Mouse (Mus musculus) spleen, adult 12 weeks (tissue): ENCODE data around the gene Kcnab3.

ENCODE experiments used
- DNase-seq: peaks from one replicate; pipeline ENCODE4 v3.0.0; 2022; ENCODE audit warnings: low spot score

Gene Kcnab3

GRCm38 (mm10) chr11:69331929-69332405 lies 5.9 kb downstream of the Kcnab3 start:
- DNase-seq: no peak

GRCm38 (mm10) chr11:69332713-69333253 lies 6.7 kb downstream of the Kcnab3 start:
- DNase-seq: no peak

- DNase-seq: no peak
These were observed 7.9 kb downstream of the Kcnab3 start for GRCm38 (mm10) chr11:69333922-69334321.

DNA sequence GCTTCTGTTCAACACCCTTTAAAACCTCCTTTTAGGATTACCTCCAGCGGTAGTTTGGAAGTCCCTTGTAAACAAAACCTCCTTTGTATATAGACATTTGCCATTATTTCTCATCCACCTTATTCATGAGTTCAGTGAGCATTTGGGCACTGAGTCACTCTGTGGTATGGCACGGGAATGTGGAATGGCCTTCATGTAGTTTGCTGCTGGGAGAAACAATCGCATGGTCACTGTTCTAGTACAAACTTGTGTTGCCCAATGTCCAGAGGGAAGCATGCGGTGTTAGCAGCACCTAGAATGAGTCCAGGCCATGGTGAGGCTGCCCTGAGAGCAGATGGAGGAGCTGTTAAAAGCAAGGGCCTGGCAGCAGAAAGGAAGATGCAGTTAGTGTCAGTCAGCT lies 8.7 kb downstream of the Kcnab3 start:
- DNase-seq: no peak

- peak; percentile 34 for DNase-seq
These were observed 14.4 kb downstream of the Kcnab3 start, which contains the start of gene Rnf227 for GRCm38 (mm10) chr11:69340161-69341131. Rnf227 (plus strand) TSS chr11:69340461.

GRCm38 (mm10) chr11:69346441-69346840 lies 20.4 kb downstream of the Kcnab3 start:
- DNase-seq: no peak

GRCm38 (mm10) chr11:69356544-69356943 lies 30.5 kb downstream of the Kcnab3 start:
- no peak for DNase-seq

DNA sequence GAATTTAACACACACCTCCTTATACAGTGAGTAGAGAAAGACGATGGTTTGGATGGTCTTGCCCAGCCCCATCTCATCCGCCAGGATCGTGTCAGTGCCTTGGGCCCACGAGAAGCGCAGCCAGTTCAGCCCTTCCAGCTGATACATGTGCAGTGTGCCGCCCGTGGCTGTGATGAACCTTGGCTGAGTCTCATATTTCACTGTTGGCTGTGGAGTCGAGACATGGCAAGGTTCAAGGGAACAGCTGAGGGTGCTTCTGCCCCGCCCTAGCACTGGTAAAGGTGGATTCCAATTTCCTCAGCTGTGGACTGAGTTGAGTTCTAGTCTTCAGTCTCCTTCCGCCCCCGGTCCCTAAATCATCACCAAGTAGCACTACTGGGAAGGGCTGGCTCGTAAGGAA lies 31.6 kb downstream of the Kcnab3 start:
- no peak for DNase-seq

GRCm38 (mm10) chr11:69362021-69362420 lies 36.0 kb downstream of the Kcnab3 start:
- DNase-seq: no peak

DNA sequence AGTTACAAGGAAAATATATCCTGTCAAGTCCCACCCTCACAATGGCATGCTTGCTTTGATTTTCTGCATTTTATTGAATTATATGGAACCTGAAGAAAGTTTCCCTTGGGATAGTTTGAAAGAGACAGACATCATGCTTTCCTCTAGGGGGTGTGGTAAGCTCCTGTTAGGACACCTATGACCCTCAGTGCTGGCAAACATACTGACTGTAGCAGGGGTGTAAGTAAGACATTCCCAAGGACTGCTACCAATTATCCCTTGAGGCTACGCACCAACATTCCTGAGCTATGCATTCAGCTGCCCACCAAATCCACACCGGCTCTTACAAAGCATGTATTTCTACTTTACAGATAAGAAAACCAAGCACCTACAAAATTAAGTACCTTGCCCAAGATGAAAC lies 36.4 kb downstream of the Kcnab3 start:
- DNase-seq: no peak

GRCm38 (mm10) chr11:69364376-69364775 lies 38.3 kb downstream of the Kcnab3 start:
- DNase-seq: no peak

DNA sequence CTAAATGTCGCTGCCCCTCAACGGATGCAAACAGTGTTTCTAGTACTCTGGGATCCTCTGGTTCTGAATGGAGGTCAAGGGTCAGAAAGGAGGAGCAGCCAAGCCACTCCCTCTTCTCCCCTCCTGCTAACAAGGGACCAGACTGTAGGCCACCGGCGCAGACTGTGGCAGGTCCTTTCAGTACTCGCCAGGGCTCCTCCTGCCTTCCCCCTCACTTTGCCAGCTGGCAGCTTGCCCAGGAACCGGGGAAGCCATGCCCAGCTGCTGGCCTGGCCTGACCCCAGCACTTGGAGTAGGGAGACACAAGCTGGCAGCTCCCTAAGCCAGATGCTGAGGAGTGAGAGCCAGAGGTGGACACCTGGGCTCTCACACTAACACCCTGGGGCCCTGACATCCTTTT lies 38.9 kb downstream of the Kcnab3 start:
- DNase-seq: no peak

DNA sequence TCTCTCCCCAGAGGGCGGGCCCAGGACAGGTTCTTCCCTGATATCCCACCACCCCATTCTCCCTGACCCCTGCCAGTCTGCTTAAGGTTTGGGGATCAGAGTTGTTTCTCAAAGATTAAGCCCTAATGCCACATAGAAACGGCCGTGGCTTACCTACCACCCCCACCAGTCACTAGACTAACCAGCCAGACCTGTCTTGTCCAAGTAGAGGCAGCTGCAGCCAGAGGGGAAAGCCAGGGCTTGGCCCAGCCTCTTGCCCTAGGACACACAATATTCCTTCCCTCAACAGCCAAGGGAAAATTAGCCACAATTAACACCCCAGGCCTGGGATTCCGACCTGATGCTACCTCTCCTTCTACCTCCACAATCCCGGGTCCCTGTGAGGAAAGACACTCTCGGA lies 39.7 kb downstream of the Kcnab3 start:
- DNase-seq: no peak

- DNase-seq: peak; percentile 68
These were observed 40.2 kb downstream of the Kcnab3 start for GRCm38 (mm10) chr11:69366157-69366854.

DNA sequence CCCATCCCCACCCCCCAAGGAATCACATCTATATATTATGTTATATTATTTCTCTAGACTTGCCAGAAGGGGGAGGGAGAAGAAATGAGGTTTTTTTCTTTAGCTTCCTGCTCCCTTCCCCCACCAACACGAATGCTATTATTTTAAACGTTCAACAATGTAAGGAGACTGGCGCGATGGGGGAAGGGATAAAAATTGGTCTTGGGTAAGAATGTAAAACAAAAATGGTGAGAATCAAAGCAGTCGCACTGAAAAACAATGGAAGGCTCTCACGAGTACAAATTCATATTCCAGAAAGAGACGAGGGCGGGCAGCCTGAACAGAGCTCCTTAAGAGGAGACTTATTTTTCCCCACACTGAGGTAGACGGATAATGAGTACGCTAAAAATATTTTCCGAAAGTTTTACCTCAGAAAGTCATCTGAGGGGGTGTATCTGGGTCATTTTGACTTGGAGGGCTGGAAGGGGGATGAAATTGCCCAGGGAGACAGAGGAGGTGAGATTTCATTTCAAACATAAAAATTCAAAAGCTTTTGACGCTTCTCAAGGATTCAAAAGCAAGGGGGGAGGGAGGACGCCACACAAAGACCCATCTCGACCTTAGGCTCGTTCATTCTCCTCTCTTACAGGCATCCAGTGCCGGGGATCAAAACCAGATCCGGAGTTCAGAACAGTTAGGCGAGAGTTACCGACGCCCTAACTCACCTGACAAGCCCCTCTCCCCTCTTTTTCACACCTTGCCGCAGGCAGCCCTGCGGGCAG lies 41.0 kb downstream of the Kcnab3 start:
- peak; percentile 17 for DNase-seq

GRCm38 (mm10) chr11:69367616-69368355 lies 41.7 kb downstream of the Kcnab3 start:
- DNase-seq: no peak

DNA sequence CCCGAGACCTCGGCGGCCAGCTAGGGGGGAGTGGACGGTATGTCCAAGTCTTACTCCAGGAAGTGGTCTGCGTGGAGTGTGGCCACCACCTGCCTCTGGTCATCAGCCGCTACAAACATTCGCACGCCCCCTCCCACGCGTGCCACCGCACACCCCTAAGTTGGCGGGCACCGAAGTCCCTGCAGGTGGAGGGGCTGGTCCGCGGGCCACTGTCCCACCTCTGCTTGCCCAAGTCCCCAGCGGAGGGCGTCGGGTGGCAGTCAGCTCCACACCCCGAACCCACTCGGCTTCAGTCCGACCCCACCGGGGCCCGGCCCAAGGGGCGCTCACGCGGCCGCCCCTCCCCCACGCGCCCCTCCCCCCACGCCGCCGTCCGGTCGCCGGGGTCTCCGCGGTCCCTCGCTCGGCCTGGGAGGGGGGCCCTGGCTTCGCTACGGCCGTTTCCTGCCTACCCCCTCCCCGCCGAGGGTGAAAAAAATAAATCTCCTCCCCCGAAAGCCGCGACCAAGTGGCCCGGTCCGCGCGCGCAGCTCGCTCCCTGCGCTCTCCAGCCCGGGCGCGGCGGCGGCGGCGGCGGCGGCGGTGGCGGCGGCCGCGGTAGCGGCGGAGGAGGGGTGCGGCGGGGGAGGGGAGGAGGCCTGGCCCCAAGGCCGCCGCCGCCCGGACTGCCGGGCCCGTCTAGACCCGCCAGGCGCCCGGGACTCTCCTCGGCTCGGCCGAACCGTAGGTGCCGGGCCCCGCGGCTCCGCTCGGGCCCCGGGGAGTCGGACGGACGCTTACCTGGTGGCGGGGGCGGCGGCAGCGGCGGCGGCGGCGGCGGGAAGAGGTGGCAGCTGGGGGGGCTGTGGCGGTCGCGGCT lies 42.5 kb downstream of the Kcnab3 start:
- peak; percentile 17 for DNase-seq

GRCm38 (mm10) chr11:69369215-69369989 lies 43.3 kb downstream of the Kcnab3 start, which contains the start of gene Chd3:
Chd3 (minus strand) TSS chr11:69369406.
- DNase-seq: no peak
